Mouse (Mus musculus): Measurements from ENCODE around the gene Acrbp.

- TF ChIP-seq CTCF (IDR thresholded peaks at IDR 0.05) (no peak), EP300 (IDR thresholded peaks at IDR 0.05) (no peak)
Measured at GRCm38 (mm10) chr6:125097951-125098350, 48.5 kb downstream of the Acrbp start.
